Mouse (Mus musculus) hindbrain, embryonic 10.5 days (tissue): ENCODE data around the gene Xpo4. TPM values are rescaled to one million over a fixed set of nuclear protein-coding genes. Genes with fewer than 3 reads are reported as not detected.
A peak's percentile ranks its signal among the peaks of the same experiment; 100 is the strongest.

Experiments used
- DNase-seq: peaks from one replicate; pipeline ENCODE4 v3.0.0-alpha.2; 2017; ENCODE audit warnings: low spot score
- H3K27ac ChIP-seq: fragments of 300-500 bp; sonication (generic); 2 replicates; pipeline ENCODE4 v1.5.1; 2016; ENCODE audit warnings: mild to moderate bottlenecking, moderate library complexity
- H3K27me3 ChIP-seq: fragments of 300-500 bp; sonication (generic); 2 replicates; pipeline ENCODE4 v1.6.1; 2016; ENCODE audit warnings: mild to moderate bottlenecking; ENCODE audit not compliant: poor library complexity, insufficient read depth, severe bottlenecking
- H3K36me3 ChIP-seq: fragments of 300-500 bp; sonication (generic); 2 replicates; pipeline ENCODE4 v1.6.1; 2016; ENCODE audit warnings: mild to moderate bottlenecking, moderate library complexity
- H3K4me1 ChIP-seq: fragments of 300-500 bp; sonication (generic); replicated peaks from 2 replicates; pipeline ENCODE4 v1.6.1; 2016; ENCODE audit warnings: mild to moderate bottlenecking
- H3K4me3 ChIP-seq: fragments of 300-500 bp; sonication (generic); 2 replicates; pipeline ENCODE4 v1.5.1; 2016; ENCODE audit warnings: mild to moderate bottlenecking, moderate library complexity
- H3K9me3 ChIP-seq: fragments of 300-500 bp; sonication (generic); 2 replicates; pipeline ENCODE4 v1.6.1; 2016; ENCODE audit warnings: mild to moderate bottlenecking, moderate library complexity
- WGBS: fragments of 180-500 bp; shearing (Covaris S2); methylation state at CpG from one replicate; pipeline ENCODE4 v1.1.7; 2016; 5-methylcytosine and 5-hydroxymethylcytosine counted together
- polyA plus RNA-seq: library from polyadenylated mRNA; unstranded; fragments of >200 nt; fragmentation: Nextera tagmentation; extraction: Ambion mirVana; gene quantifications from 2 replicates; pipeline ENCODE4 v1.2.1, GENCODE M21; 2016

The Xpo4 gene
- polyA plus RNA-seq, 1 experiment from 2014 or later: 23.1 TPM

DNA sequence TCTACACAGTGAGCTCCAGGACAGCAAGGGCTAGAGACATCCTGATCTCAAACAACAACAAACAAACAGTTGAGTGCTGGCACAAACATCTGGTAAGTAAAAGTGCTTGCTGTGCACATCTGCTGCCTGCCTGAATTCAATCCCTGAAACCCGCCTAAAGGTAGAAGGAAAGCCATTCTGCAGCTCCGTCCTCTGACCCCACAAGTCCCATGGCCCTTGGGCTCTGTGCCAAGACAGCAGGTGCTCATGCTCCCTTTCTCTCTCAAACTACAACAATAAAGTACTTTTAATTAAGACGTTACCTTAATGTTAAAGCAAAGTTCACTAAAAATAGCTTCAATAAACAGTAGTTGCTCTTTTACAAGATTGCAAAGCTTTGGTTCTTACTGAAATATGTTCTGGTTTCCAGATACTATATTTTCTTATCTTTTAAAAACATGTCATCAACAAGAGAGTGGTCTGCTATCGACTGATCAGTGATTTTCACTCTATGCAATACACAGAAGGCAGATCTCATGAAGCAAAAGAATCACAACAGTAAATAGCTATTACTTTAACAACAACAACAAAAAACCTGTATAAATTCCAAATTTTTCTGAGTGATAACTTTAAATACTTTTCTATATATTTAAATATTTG, 44.5 kb downstream of the Xpo4 start:
- no peak overlapping the region for H3K27ac ChIP-seq
- H3K36me3 ChIP-seq: peaks cover 37% of the 10 kb centered on the region
- H3K4me3 ChIP-seq: no peak overlapping the region
- H3K27me3 ChIP-seq: no peaks in the 10 kb centered on the region
- no peaks in the 10 kb centered on the region for H3K4me1 ChIP-seq
- no peaks in the 10 kb centered on the region for H3K9me3 ChIP-seq
- 78% methylated on average over 4 of the region's 4 CpGs for WGBS
- no peak for DNase-seq

DNA sequence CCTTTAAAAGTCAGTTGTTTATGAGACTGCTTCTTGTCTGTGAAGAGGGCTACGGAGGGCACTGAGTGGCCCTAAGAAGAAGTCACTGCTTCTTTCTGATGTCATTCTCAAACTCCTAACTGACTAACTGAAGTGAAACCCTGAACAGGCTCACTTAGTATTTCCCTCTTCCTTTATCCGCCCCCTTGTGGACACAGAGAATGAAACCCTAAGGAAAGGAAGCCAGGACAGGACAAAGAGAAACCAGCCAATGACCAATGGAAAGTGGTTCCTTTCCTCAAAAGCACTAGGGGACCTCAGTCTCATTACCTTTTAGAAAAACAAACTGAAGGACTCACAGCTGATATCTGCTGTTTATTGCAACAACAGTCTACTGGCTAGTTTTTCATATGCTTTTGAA, 45.7 kb downstream of the Xpo4 start:
- DNase-seq: peak; percentile 16
- 48% methylated on average over 2 of the region's 2 CpGs for WGBS
- Histone ChIP-seq H3K27me3 (no peaks in the 10 kb centered on the region), H3K9me3 (no peaks in the 10 kb centered on the region), H3K4me3 (no peak overlapping the region), H3K27ac (no peak overlapping the region), H3K4me1 (no peaks in the 10 kb centered on the region), H3K36me3 (peaks cover 27% of the 10 kb centered on the region)

DNA sequence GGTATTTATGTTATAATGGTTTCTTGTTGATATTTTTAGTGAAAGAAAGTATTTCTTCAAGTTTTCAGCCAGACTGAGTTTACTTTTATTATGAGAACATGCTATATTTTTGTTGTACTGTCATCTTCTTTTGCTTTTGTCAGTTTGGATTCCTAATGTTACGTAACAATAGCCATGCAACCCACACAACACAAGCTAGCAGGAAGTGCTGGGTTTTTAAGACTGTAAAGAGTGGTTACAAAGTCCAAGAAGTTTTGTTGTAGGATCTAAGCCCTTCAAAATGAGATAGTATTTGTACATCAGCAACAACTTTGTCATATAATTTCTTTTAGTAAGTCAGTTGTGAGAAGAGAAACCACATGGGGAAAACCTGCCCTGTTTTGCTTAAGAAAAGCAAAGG, 47.6 kb downstream of the Xpo4 start:
- 93% methylated on average over 1 of the region's 1 CpGs for WGBS

DNA sequence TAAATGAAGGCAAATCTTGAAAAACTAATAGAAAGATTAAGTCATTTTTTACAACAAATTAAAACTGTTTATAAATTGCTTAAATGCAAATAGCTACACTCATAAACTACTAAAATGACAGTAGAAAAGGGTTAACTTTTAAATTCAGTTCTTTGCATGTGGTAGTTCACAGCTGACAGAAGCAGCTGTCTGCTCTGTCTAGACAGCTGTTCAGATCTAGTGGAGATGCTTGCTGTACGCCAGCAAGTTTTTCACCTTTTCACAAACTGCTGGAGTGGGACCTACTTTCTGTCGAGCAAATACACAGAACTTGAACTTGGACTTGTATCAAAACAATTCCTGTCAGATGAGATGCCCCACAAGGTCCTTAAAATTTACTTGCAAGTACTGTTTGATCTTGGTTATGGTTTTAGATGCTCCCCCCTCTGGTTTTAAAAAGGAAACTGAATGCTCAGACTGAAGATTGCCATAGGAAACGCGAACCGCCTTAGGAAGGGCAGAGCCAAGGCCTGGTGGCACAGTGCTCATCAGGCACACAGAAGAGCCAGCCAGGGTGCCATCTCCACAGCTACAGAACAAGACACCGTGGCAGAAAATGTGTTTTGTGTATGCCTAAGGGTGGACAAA, 48.8 kb downstream of the Xpo4 start:
- no peaks in the 10 kb centered on the region for H3K4me1 ChIP-seq
- no peak for DNase-seq
- H3K27me3 ChIP-seq: no peaks in the 10 kb centered on the region
- H3K4me3 ChIP-seq: no peak overlapping the region
- 87% methylated on average over 6 of the region's 6 CpGs for WGBS
- no peak overlapping the region for H3K27ac ChIP-seq
- H3K9me3 ChIP-seq: no peaks in the 10 kb centered on the region
- H3K36me3 ChIP-seq: peaks cover 3% of the 10 kb centered on the region

More for the DNA sequence above, 47.6 kb downstream of the Xpo4 start:
- DNase-seq: no peak
- peaks cover 13% of the 10 kb centered on the region for H3K36me3 ChIP-seq
- no peak overlapping the region for H3K27ac ChIP-seq
- no peaks in the 10 kb centered on the region for H3K4me1 ChIP-seq
- H3K4me3 ChIP-seq: no peak overlapping the region
- H3K27me3 ChIP-seq: no peaks in the 10 kb centered on the region
- no peaks in the 10 kb centered on the region for H3K9me3 ChIP-seq

DNA sequence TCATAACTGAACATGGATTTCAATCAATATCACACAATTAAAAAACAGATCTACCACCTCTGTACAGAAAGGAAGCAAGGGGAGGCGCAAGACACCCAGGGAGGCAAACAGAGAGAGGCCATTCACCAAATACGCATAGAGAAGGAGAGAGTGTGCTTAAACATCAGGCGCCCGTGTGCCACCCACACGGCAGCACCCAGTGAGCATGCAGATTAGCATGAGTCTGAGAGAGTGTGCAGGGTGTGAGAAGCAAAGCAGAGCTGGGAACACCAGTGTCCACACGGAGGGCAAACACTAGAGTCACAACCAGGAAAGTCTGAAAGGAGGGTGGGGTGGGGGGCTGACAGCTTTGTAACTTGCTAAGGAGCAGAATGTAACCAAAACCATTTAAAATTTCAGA, 49.4 kb downstream of the Xpo4 start:
- H3K4me1 ChIP-seq: no peaks in the 10 kb centered on the region
- H3K27ac ChIP-seq: no peak overlapping the region
- no peak for DNase-seq
- peaks cover 3% of the 10 kb centered on the region for H3K36me3 ChIP-seq
- no peaks in the 10 kb centered on the region for H3K27me3 ChIP-seq
- H3K4me3 ChIP-seq: no peak overlapping the region
- no peaks in the 10 kb centered on the region for H3K9me3 ChIP-seq
- WGBS: 93% methylated on average over 6 of the region's 6 CpGs

DNA sequence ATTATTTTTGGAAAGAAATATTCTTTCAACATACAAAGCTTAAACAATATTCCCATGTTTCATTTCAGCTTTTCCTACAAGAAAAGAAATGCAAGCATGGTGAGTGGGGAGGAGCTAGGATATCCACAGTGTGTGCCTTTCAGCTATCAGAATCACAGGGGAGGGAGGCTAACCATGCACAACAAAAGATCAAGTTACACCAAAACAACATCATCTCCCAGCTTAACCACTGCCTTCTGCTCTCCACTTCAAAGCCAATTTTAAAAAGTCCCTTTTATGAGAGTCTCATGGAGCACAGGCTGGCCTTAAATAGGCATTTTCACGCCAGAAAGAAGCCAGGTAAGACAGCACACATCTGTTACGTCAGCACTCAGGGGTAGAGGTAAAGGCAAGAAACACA, 54.2 kb downstream of the Xpo4 start:
- DNase-seq: no peak
- H3K9me3 ChIP-seq: no peaks in the 10 kb centered on the region
- no peak overlapping the region for H3K4me3 ChIP-seq
- peaks cover 3% of the 10 kb centered on the region for H3K36me3 ChIP-seq
- no peak overlapping the region for H3K27ac ChIP-seq
- no peaks in the 10 kb centered on the region for H3K27me3 ChIP-seq
- no peaks in the 10 kb centered on the region for H3K4me1 ChIP-seq
- 51% methylated on average over 2 of the region's 2 CpGs for WGBS

DNA sequence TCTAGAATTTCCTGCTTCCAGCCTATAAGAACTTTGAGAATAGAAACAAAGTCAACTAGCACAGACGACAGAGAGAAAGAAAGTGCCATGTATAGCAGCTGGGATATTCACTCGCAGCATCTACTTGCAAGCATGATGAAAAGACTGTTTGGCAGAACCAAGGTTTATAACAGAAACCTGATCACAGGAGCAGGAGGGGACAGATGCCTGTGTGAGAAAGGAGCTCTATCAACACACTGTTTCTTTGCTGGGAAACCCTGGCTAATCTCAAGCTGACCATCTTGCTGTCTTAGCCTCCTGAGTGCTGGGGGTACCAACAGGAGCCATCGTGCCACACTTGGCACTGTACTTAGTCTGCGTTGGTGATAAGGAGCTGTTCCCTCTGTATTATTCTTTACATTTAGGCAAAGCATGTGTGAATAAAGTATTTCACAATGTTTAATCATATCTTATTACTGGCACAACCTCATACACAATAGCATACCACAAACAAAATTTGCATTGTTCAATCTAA, 55.4 kb downstream of the Xpo4 start:
- DNase-seq: no peak
- 88% methylated on average over 4 of the region's 4 CpGs for WGBS
- Histone ChIP-seq H3K9me3 (no peaks in the 10 kb centered on the region), H3K27ac (no peak overlapping the region), H3K27me3 (no peaks in the 10 kb centered on the region), H3K4me1 (no peaks in the 10 kb centered on the region), H3K36me3 (peaks cover 7% of the 10 kb centered on the region), H3K4me3 (no peak overlapping the region)

DNA sequence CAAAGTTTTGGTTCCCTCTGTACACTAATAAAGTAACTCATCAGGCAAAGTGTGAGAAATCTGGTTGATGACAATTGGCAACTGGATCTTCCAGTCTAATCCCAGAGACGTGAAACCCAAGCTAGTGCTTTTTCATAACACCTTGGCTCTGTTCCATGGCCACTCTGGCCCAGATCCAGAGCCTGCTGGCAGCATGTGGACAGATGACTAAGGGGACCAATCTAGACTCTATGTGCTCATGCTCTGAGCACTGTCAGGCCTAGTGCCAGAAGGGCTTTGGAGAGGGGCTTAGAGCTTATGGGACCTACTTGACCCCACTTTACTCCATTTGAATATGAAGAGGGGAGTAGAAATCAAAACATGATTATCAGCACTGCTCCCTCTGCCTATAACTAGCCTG, 57.7 kb downstream of the Xpo4 start:
- Histone ChIP-seq H3K27ac (no peak overlapping the region), H3K9me3 (no peaks in the 10 kb centered on the region), H3K36me3 (peaks cover 26% of the 10 kb centered on the region), H3K4me3 (no peak overlapping the region), H3K4me1 (no peaks in the 10 kb centered on the region), H3K27me3 (no peaks in the 10 kb centered on the region)
- DNase-seq: no peak
- 83% methylated on average over 1 of the region's 1 CpGs for WGBS

DNA sequence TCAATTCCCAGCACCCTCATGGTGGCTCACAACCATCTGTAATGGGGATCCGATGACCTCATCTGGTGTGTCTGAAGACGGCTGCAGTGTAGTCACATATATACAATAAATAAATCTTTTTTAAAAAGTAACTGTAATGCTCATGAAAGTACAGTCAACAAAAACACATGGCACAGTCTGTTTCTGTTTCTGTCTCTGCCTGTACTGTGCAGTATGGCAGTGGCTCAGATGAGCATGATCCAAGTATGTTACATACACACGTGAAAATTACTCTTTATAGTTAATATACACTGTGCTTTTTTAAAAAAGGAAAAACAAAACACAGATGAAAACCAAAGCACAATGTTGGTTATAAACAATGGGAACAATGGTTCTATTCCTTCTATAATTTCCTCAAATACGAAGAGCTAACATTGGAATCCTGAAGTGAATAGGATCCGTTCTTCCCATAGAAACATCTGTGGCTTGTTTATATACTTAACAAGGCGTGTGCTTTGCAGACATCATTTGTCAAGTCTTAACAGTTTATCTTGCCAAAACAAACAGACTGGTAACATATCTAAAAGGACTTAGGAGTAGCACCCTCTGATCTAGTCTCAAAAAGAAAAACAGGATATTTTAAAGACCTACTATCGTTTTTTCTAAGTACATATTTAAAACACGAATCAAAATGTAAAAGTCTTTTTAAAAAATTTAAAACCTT, 58.4 kb downstream of the Xpo4 start:
- peaks cover 33% of the 10 kb centered on the region for H3K36me3 ChIP-seq
- H3K4me1 ChIP-seq: no peaks in the 10 kb centered on the region
- H3K4me3 ChIP-seq: no peak overlapping the region
- H3K27me3 ChIP-seq: no peaks in the 10 kb centered on the region
- H3K9me3 ChIP-seq: no peaks in the 10 kb centered on the region
- DNase-seq: no peak
- 86% methylated on average over 8 of the region's 8 CpGs for WGBS
- no peak overlapping the region for H3K27ac ChIP-seq

DNA sequence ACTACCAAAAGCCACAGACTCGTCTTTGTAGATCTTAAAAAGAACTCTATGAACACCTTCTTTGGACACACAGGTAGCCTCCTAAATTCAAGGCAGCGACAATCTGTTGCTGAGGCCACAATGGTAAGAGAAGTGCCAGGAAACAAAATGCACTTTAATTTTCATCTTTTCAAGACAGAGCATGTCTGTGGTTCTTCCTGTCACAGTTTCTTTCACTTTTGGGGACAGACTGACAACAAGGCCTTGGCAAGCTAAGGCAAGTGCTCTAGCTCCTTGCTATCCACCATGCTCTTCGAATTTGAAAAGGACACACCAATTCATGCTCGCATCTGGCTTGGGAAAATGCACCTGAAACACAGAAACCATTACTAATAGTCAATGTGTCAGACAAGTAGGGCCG, 72.0 kb downstream of the Xpo4 start:
- Histone ChIP-seq H3K4me1 (no peaks in the 10 kb centered on the region), H3K27me3 (no peaks in the 10 kb centered on the region), H3K27ac (no peak overlapping the region), H3K4me3 (no peak overlapping the region), H3K36me3 (peaks cover 91% of the 10 kb centered on the region), H3K9me3 (no peaks in the 10 kb centered on the region)
- no peak for DNase-seq
- 92% methylated on average over 5 of the region's 5 CpGs for WGBS

DNA sequence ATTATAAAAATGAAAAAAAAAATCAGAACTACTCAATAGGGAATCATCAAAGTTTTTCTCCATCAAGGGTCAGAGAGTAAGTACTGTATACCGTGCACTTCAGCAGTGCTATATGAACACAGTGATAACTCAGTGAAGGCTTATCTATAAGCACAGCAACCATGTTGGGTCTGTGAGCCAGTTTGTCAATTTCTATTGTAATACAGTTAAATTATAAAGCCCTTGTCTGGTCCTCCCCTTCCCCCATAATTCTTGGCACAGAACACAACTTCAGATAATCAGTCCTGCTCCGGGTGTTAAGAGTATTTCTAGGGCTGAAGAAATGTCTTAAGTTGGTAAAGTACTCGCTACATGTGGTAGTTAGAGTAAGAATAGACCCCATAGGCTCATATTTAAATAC, 73.4 kb downstream of the Xpo4 start:
- no peaks in the 10 kb centered on the region for H3K9me3 ChIP-seq
- H3K4me3 ChIP-seq: no peak overlapping the region
- H3K27ac ChIP-seq: no peak overlapping the region
- DNase-seq: no peak
- no peaks in the 10 kb centered on the region for H3K27me3 ChIP-seq
- WGBS: 95% methylated on average over 3 of the region's 3 CpGs
- no peaks in the 10 kb centered on the region for H3K4me1 ChIP-seq
- H3K36me3 ChIP-seq: peaks cover 94% of the 10 kb centered on the region

DNA sequence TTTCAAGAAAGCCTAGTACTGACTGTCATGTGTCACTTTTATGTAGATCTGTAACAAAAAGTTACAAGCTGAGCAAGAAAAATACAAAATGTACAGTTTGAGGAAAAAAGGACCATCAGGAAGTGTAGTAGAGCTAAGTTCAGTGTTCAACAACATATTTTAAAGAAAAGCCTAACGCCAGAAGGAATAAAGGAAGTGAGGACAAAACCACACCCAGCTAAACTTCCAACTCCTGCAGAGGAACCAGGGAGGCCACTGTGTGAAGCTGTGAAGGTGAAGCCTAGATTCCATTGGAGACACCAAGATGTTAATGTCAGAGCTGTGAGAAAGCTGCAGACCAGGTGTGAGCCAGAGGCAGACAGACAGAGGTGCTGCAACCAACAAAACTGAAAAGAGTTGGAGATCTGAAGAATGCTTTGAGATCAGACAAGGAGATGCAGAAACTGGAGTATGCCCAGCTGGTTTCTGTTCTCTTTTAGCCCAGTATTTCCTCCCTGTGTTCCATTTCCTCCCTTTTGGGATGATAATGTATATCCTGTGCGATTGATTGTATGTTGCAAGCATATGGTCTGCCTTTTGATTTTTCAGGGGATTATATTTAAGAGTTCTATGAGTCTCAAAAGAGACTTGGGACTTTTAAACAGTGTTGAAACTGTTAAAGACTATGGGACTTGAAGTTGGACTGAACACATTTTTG, 88.7 kb downstream of the Xpo4 start:
- Histone ChIP-seq H3K36me3 (peaks cover 54% of the 10 kb centered on the region), H3K27ac (no peak overlapping the region), H3K4me3 (no peak overlapping the region), H3K27me3 (no peaks in the 10 kb centered on the region), H3K4me1 (no peaks in the 10 kb centered on the region; the same call in 1 of the 2 replicates), H3K9me3 (0 out of 2 replicates have a peak, but pooled peaks cover 3% of the 10 kb centered on the region)
- WGBS: 93% methylated on average over 2 of the region's 2 CpGs
- no peak for DNase-seq
